Mouse (Mus musculus) urinary bladder, adult 18-20 months (tissue): ENCODE measurements around the gene Cyp26b1.
"Not testable (repeated sequence)": the region's sequence is repeated elsewhere in the genome, so short reads cannot be mapped to it uniquely, and the experiment has no call there.

ENCODE experiments used
- DNase-seq, 2 experiments: peaks; one replicate each; pipeline ENCODE4 v3.0.0; 2022; ENCODE audit warnings: low spot score in 2 of 2, mixed read lengths in 2 of 2

Gene Cyp26b1

DNA sequence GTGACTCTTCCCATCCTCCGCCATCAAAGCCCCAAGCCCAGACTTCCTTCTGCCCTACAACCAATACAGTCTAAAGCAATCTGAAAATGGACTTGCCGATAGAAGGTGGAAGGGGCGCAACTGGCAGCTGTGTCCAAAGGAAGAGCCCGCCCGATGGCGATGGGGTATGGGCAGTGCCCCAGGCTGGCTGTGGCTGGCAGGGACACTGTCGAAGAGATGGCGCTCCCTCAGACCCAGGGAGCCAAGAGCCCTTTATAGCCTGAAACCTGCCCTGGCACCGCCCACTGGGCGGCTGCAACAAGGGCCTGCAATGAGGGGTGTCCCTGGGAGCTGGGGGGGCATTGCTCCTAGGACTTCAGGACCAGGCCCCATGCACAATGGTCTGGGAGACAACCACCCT lies at the start of gene Cyp26b1:
Cyp26b1 (minus strand) TSS at position 216 of the 400 bp plus-strand sequence.
- no peak for DNase-seq

DNA sequence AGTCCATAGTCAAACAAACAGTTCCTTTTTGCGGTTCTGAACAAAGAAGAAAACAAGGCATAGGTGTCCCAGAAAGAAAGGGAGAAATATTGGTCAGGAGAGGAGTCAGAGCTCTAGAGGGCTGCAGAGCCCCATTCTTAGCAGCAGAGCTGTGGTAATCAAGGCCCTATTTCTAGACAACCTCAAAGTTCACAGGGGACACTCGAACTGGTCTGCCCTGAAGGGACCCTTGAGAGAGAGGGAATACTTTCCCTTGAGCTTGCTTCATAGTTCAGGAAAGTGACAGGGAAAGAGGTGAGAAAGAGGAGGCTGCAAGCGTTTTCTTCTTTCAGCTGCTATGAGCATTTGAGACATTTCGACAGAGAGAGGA lies 47.3 kb upstream of the Cyp26b1 start:
- no peak for DNase-seq

DNA sequence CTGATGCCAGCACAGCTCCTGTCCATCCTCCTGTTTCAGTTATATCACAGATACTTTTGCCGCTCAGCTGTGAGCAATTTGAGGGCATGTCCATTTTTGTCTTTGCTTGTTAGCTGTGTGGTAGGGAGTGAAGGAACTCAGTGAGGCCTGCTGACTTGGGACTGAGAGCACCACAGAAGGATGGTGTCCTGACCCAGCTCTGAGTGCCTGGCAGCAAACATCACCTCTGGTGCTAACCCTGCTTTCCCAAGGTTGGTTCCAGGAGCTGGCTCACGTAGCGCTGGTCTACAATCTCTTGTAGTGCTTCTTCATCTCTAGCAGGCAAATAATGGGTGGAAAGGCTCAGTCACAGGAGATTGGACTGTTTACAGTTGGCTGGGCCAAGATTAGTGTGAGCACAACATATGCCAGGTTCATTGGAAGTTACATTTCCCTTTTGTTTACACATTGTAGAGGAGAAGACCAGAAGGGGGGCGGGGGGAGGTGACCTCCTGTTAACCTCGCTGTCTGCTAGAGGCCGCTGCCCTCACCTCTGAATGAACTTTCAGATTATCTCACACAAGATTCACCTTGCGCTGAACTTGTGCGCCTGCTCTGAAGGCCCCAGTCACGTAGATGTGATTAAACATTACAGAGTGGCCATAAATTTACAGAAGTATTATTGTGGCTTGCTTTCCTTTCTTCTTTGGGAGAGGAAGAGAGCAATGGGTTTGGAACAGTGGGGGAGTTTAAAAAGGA lies 46.8 kb upstream of the Cyp26b1 start:
- DNase-seq, result peak; percentile 11 to 23

DNA sequence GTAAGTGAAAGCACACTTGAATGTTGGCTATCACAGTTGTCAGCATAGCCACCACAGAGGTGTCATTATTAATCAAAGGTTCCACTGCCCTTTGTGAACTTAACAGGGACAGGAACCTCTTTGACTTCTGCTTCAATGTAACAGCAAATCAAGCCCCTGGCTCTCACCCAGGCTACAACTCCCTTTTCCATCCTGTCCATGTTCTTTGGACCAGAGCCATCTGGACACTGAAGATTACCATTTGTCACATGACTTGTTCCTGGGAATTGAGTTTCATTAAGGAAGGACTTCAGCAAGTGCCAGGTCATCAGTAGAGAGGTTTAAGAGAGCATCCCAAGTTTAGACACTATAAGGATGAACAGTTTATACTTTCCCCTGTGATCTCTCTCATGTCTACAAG lies 44.5 kb upstream of the Cyp26b1 start:
- no peak for DNase-seq

DNA sequence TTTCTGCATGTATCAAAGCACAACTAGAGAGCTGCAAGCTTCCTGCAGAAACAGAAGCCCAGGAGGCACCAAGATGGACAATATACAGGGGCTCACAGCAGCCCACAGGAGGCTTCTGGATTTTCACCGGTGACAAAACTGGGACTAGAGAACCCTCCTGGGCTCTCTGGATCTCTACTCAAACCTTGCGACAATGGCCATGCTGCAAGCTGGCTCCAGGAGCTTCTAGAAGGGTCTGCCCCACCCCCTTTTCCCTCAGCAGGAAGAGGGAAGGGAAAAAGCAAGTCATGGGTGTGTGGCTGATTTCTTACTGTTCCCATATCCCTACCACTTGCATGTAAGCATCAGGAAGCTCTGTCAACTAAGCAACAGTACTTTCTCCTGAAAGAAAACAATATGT lies 37.9 kb upstream of the Cyp26b1 start:
- no peak for DNase-seq

DNA sequence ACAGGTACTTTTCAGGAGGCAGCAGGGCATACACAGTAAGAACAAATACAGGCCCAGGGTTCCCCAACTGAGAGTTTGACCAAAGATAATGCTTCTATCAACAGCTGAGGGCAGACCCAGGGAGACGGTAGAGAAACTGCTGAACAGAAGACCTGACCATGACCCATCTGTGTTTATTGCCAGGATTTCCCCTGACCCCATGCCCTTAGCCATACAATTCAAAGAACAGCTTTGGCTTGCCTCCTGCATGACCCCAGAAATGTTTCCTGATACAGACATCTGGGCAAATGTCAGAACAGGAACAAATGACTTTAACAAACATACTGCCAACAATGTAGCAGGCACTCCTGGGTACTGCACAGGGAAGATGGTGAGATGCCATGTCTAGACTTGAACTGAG lies 36.6 kb upstream of the Cyp26b1 start:
- DNase-seq, result no peak

DNA sequence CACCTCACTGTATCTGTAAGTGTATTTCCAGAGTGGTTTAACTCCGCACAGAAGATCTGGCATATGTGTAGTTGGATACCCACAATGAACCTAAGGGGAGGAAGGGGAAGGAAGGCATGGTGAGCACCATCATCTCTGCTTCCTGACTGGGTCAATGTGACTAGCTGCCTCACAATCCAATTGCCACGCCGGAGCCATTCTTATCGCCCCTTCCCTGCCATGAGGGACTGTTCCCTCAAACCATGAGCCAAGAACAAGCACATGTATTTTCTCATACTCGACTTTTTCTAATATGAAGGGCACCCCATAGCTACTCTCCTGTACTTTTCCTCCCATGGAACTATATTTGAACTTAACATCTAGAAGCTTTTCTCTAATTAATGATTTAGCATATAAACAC lies 35.1 kb upstream of the Cyp26b1 start:
- DNase-seq, result no peak

DNA sequence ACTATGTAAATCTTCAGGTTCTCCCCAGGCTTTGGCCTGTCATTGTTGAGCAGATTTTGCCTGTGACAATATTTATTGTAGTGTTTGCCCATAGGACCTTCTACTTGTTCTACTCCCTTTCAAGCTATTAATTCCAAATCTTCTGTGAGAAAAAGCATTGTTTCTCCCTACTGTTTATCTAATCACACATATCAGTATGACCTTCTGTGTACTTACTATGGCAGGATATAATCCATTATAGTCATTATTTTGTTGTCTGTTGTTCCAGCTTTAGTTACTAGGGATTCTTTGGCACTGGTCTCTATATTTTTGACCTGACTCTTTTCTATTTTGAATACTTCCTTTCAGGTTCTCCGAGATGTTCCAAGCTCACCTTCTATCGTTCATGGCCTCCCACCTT lies 32.7 kb upstream of the Cyp26b1 start:
- no peak for DNase-seq

DNA sequence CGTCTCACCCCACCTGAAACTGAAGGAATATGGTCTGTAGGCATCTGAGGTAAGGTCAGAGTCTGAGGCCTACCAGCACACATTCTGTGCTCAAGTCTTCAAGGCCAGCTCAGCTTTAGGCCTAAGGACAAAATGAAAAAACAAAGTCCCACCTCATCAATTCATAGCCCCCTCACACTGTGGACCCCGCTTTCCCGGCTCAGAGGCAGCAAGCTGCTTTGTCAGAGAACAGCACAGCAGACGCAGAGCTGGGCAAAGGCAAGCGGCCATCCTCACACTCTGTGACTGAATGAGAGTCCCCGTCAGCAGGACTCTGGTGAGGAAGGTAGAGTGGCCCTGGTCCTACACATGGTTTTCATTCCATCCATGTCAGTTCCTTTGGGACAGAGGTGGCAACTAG lies 25.5 kb upstream of the Cyp26b1 start:
- no peak for DNase-seq

DNA sequence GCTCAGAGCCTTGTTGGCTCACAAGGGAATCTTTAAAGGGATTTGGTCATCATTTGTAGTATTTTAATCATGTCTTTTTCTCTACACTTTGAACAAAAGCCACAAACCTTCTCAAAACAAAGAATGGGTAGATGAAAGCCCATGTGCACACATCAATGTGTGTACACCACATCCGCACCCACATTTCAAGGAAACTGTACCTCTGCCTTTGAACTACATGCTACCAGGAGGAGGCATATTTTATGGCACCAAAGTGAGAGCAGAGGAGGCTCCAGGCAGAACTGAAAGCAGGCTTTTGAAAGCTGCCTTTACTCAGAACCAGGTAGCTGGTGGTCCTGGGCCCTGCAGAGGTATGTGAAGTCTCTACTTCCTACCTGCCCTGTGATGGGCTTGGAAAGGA lies 23.3 kb upstream of the Cyp26b1 start:
- no peak for DNase-seq

DNA sequence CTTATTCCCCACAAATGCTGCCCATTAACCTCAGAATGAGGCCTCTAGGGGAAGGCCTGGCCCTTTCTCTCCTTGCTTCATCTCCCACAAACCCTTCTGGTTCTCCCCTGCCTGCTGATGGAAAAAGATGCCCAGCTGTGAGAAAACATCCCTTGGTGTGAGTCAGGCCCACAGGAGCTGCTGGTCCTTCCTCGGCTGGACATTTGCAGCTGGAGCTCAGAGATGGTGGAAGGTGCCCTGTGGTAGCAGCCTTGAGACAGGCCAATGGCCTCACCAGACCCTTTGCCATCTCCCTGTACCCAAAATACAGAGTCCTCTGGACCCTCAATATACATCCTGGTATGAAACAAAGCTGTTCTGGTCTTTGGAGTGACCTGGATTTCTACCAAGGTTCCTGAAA lies 22.9 kb upstream of the Cyp26b1 start:
- DNase-seq, result no peak

DNA sequence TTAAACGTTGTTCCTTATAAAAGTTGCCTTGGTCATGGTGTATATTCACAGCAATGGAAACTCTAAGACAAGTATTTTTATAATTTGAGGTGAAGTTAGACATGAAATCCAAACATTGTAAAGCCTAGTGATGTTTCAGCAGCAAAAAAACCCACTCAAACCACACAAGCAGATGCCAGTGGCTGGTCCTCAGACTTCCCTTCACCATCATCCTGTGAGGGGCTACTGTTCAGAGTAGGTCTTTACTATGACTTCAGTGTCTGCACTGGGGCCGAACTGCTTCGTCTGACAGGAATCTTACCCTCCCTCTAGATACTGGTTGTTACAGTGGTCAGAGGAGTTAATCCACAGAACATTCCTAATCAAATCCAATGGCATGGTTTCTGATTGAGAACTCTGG lies 19.9 kb upstream of the Cyp26b1 start:
- DNase-seq, result no peak

DNA sequence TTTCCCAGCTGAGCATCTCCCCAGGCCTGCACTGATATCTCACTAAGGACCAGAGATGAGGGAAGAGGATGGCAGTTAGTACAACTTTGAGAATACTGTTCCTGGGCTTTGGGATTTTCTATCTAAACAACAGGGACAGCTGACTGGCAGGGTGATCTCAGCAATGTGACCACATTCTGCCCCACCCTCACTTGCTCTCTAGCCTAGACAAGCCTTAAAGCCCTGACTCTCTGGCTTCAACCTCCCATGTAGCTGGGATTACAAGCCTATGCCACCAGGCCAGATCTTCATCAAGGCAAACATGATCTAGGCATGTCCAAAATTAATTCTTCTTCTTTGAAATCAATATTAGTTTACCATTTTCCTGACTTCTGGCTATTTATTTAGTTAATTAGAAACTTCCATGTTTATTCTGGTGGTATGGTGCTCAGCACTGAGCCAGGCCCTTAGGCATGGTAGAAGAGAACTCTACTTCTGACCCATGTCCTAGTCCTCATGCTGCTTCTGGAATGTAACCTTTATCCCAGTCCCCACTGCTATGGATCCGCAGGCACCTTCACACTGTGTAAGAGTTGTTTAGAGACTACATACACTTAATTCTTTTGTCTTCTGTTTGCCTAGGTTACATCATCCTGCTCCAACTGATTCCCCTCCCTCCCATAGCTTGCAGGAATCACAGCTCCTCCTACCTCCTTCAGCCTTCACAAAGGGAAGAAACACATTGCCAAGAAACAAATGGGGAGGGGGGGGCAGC lies 7.6 kb upstream of the Cyp26b1 start:
- no peak for DNase-seq

DNA sequence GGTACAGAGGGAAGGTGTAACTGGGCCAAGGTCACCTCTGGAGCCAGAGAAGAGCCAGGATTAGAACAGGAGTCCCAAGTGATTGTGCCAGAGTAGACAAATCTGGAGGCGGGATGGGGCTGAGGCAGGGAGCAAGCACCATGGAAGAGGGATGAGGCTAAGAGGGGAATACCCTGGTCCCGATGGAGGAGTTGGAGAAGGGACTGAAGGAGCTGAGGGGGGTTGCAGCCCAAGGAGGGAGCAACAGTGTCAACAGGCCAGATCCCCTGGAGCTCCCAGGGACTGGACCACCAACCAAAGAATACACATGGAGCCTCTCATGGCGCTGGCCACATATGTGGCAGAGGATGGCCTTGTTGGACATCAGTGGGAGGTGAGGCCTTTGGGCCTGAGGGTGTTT lies 5.6 kb upstream of the Cyp26b1 start:
- DNase-seq, result not testable (repeated sequence)

DNA sequence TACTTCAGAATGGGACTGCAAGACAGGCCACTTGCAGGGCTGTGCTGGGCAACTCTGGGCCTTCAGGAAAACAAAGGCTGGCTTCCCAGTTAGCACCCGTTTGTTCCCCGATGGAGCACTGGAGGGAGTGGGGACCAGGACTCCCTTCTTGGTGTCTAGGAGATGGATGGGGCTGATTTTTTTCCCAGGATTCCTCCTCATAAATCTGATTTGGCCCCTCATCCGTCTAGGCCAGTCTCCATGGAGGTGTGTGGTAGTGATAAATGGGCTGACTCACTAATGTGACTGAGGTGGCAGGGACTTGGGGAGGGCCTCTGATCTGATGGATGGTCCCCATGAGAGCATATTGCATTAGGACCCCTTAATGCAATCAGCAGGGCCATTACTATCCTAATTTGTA lies 5.0 kb upstream of the Cyp26b1 start:
- no peak for DNase-seq

DNA sequence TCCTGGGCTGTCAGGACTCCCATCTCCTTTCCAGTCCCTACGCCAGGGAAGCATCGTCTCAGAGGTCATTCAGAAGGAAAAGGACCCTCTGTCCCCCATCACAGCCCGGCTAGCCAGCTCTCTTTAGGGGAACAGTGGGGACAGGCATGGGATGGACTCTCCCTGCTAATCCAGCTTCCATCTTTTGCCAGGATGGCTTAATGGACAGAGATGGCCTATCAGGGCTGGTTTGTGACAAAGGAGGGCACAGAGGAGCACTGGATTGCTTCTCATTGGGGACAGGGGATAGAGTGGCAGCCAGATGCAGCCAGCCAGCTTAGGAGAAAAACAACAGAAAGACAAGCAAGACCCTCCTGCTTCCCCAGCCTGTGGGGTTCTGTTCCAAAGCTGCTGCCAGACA lies 918 bp upstream of the Cyp26b1 start:
- DNase-seq, result no peak

DNA sequence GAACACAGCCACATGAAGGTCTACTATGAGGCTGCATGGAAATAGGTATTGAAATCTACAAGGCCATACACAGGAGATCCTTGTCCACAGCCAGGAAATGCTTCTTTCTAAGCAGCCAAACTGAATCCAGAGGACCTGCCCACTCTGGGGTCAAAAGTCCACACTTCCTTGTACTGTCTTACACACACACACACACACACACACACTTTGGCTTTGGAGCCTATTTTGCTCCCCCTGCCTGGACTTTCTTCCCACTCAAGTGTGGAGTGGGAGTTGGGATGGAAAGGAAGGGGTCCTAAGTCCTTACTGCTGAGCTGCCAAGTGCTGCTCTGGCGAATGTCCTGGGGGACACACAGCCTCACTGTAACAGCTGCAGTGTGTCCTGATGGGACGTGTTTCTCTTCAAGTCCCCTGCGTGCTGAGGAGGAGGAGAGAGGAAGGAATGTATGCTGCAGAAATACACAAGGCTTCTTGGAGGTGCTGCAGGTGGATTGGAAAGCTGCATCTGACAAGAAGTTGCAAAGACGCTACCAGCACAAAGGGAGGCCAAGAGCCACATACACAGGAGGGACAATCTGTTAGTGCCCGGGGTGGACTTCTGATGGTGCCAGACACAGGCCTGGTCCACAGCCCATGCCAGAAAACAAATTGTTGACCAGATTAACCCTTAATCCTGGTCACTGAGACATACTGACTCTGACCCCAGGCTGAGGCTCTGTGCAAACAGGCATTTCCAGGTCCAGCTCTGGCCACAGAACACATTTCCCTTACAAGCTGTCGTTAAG lies 2.6 kb downstream of the Cyp26b1 start:
- no peak for DNase-seq

DNA sequence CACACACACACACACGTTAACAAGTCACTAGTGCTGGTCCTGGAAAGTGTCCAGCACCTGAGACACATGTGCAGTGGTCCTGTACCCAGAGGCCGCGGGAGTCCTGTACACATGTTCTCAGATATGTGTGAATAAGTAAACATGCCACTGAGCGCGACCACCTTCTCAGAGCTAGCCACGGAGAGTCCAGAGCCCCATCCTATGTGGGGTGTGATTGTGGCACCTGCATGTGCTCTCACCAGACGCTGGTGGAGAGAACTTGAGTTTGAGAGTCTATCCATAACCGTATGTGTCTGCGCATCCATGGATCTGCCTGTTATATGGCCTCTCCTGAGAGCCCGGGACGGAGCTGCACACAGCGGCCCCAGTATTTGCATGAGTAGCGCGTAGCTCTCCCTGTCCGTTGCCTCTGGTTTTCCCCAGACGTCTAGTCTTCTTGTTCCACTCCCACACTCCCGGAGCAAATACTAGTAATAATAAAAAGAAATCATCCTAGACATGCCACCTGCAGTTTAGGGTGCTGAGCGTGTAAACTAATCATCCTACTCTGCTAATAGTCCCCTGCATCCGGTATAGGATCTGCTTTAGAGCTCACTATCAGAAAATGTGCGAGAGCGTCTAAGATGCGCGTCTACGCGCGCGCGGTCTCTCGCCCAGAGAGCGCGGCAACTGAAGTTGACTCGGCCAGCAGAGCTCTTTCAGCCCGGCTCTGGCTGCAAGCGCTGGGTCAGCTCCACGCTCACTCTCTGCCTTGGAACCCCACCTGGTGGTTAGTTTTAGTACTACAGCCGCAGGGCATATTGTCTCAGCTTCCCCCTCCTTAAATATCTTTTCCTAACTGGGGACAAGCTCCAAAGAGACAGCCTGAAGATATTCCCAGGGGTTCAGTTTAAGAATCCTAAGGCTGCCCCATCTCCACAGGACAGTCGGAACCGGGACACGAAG lies 3.7 kb downstream of the Cyp26b1 start:
- DNase-seq, result peak; percentile 78

DNA sequence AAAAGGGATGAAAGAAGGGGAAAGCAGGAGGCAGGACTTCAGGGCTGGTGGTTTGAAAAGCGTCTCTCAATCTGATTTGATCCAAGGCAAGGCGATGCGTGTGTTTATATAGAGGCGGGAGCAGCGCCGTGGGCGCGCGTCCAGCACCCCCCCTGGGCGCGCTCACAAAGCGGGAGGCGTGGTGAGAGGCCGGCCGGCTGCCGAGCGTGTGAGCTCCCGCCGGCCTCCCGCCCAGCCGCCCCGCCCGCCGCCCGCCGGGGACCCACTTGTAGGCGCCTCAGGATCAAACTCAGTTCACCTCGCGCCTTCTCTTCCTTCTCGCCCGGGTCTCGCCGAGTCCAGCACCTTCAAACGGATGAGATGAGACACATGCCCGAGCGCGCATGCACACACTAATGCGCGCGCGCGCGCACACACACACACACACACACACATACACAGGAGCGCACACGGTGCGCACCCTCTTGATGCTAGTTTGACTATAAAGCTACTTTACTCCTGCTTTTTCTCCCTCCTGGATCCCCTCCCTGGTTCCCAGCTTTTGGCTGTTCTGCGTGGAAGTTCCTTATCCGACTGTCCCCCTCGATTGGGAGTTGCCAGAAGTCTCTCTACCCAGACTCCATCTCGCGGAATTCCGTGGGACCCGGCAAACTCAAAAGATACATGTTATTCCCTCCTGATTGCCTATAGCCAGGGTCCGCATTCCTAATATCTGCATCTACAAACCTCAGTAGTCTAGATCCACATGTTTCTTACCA lies 4.6 kb downstream of the Cyp26b1 start:
- peak in 1 of 2 experiments; percentile 41 for DNase-seq

DNA sequence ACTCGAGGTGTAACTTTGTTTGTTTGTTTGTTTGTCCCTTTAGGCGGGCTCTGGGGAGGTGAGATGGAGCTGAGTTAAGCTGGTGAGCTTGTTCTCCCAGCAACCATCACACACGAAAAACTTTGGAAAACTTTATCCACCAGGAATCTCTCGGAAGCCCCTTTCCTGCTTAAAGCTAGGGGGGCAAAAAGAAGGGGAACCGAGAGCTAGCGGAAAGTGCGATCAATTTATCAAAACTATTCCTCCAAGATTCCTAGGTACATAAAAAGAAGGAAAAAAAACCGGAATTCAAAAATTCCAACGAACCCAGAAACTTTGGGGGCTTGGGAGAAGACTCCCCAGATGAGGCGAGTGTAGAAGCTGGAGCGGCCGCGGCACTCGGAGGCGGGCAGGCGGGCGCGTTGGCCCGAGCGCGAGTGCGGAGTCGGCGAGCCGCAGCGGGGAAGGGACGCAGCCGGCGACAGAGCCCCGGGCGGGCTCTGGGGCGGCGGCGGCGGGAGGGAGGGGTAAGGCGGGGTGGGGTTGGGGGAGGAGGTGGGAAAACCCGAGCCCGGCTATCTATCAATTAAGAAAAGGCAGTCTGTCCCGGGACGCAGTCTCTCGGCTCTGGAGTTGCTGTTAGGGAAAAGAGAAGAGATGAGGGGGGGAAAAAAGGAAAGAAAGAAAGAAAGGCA lies 5.3 kb downstream of the Cyp26b1 start:
- DNase-seq, result no peak
